ENCODE assay signal across 9 mouse cellular contexts in genomic region chr3:35102715-35103591, GRCm38 (mm10).
DNase-seq lines count a peak whose midpoint lies in the region; ATAC-seq lines count a peak whose summit lies in the region.
"Had no signal": no experiment of that assay in that cellular context is flagged by ENCODE, and none has a peak within 500 bp of the region (broad histone marks: within the 10 kb centered on the region; RNA-seq: fewer than 3 reads in every experiment).

No protein-coding gene starts in this region.

- H3K4me2 ChIP-seq in neural tube, embryonic 14.5 days (ENCODE audit: low read depth, low read length), result no peak overlapping the region

- peak; percentile 90 for ATAC-seq in frontal cortex, adult (ENCODE audit: low TSS enrichment)
- peak; percentile 79 for ATAC-seq in neural tube, embryonic 14.5 days (ENCODE audit: low read depth)

- H3K4me3 ChIP-seq in limb, embryonic 10.5 days, result no peak overlapping the region
- H3K4me3 ChIP-seq in neural tube, embryonic 14.5 days (ENCODE audit: low read depth, low read length), result no peak overlapping the region
- H3K4me3 ChIP-seq: erythroblast, embryonic 14.5 days had no signal

- H3K4me1 ChIP-seq in limb, embryonic 10.5 days, result peaks cover 5% of the 10 kb centered on the region; the same call in 1 of the 2 replicates
- peaks cover 8% of the 10 kb centered on the region; the same call in 1 of the 2 replicates for H3K4me1 ChIP-seq in neural tube, embryonic 14.5 days (ENCODE audit: control insufficient read depth, insufficient read depth, low read length)

- H3K36me3 ChIP-seq in limb, embryonic 10.5 days, result no peaks in the 10 kb centered on the region
- H3K36me3 ChIP-seq in neural tube, embryonic 14.5 days (ENCODE audit: control insufficient read depth, insufficient read depth, low read length), result no peaks in the 10 kb centered on the region

- H3K9ac ChIP-seq in neural tube, embryonic 14.5 days (replicated peaks; ENCODE audit: low read depth, low read length), result no peak overlapping the region

- H3K27me3 ChIP-seq in limb, embryonic 10.5 days (ENCODE audit: low read depth, poor library complexity, severe bottlenecking), result peaks cover 17% of the 10 kb centered on the region
- no peaks in the 10 kb centered on the region; the same call in 1 of the 2 replicates for H3K27me3 ChIP-seq in neural tube, embryonic 14.5 days (ENCODE audit: control insufficient read depth, insufficient read depth, low read length)

- no peak overlapping the region for H3K27ac ChIP-seq in limb, embryonic 10.5 days
- peak overlapping the region; percentile 19; the same call in 1 of the 2 replicates for H3K27ac ChIP-seq in neural tube, embryonic 14.5 days (ENCODE audit: low read depth, low read length)

- no peaks in the 10 kb centered on the region for H3K9me3 ChIP-seq in limb, embryonic 10.5 days (replicated peaks)
- no peaks in the 10 kb centered on the region for H3K9me3 ChIP-seq in neural tube, embryonic 14.5 days (ENCODE audit: control insufficient read depth, low read length)

- peak; percentile 4 to 48 for DNase-seq in spleen, postnatal 10 days (ENCODE audit: low spot score in 2 of 2)
- no peak for DNase-seq in spleen, postnatal 14 days (ENCODE audit: low spot score in 2 of 2)
- peak; percentile 18 for DNase-seq in cerebellum, adult 9-10 months
- peak; percentile 6 to 37 for DNase-seq in kidney, adult 8-10 months
- DNase-seq in limb, embryonic 10.5 days (ENCODE audit: low spot score), result peak; percentile 74
- peak; percentile 26 for DNase-seq in yolk sac, embryonic 10.5 days (ENCODE audit: low spot score)

- 55% methylated on average over 13 of the region's 13 CpGs for WGBS in limb, embryonic 10.5 days
- WGBS in neural tube, embryonic 14.5 days, result 25% methylated on average over 13 of the region's 13 CpGs

Comparison
In these comparisons a context has a peak if more than half of its experiments do, and no peak if none do; other contexts are left out.
1. DNase-seq: peak in spleen, postnatal 10 days (2 of 2), cerebellum, adult 9-10 months (single experiment), kidney, adult 8-10 months (2 of 2), limb, embryonic 10.5 days (single experiment) and yolk sac, embryonic 10.5 days (single experiment); none in spleen, postnatal 14 days (0 of 2).